Mouse (Mus musculus) right cerebral cortex, postnatal 25 days (tissue): Measurements from ENCODE around the gene Nav2.

ENCODE experiments used
- DNase-seq: peaks from one replicate; pipeline ENCODE4 v3.0.0; 2022

Gene Nav2

DNA sequence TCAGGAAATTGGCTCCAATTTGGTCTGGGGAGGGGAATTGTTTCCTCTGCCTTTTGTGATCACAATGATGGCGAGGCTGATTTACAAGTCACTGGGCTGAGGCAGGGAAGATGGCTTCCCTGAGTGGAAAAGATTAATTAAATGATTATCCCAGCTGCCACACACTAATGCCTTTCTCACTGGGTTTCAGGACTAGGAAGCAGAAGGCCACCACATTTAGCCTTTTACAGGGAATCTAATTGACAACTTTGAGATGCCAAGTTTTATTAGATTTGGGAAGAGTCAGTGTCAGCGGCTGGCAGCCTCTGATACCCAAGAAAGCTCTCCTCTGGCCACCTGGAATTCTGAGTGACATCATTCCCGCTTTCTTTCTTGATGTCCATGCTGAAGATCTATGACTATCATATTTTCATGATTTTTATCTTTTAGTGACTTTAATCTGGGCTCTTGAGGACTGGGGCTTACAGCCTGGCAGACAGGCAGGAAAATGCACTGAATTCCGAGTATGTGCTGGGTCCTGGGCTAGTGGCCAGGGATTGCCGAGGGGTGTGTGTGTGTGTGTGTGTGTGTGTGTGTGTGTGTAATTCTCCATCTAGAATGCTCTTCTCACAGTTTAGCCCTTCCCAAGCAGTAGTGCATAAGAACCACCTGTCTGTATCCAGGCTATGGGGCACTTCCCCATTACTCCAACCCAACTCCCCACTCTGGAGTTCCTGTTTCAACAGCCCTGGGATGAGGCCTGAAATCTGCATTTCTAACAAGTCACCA is 432.8 kb downstream of the Nav2 start:
- DNase-seq: no peak

DNA sequence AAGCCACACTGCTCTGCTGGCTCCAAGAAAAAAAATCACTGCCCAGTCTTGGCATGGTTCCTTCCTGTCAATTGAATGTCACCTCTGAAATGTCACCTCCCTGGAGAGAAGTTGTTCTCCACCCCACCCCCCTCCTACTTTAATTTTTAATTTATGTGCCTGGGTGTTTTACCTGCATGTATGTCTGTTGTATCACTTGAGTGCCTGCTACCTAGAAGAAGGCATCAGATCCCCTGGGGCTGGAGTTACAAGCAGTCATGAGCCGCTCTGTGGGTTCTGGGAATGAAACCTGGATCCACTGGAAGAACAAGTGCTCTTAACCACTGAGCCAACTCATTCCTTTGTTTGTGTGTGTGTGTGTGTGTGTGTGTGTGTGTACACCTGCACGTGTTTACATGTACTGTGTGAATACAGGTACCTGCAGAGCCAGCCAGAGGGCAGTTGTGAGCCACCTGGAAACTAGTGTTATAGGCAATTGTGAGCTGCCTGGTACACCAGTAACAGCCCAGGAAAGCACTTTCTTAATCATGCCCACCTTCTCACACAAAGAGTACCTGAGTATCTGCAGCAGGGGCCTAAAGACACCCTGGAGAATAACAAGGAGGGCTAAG is 433.5 kb downstream of the Nav2 start:
- no peak for DNase-seq

GRCm38 (mm10) chr7:49342556-49343080 is 434.1 kb downstream of the Nav2 start:
- DNase-seq: no peak

DNA sequence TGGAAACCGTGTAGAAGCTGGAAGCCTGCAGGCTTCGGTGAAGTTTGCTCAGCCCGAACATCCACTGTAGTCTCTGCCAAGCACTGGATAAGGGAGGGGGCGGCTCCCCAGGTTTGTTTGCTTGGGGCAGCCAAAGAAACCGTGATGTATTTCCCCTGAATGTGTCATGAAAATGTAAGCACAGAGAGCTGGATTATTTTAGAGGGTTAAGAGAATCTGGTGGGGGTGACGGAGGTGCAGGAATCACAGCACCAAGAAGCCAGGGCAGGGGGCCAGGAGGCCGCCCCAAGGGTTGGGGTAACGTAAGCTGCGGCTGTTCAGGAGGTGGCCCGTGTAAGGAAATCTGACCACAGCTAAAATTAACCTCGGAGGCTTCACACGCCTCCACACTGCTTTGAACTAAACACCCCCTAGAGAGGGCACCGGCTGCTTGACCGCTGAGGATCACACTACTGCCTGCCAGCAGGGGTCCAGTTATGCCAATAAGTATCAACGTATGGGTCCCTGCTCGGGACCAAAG is 434.6 kb downstream of the Nav2 start:
- DNase-seq: no peak

DNA sequence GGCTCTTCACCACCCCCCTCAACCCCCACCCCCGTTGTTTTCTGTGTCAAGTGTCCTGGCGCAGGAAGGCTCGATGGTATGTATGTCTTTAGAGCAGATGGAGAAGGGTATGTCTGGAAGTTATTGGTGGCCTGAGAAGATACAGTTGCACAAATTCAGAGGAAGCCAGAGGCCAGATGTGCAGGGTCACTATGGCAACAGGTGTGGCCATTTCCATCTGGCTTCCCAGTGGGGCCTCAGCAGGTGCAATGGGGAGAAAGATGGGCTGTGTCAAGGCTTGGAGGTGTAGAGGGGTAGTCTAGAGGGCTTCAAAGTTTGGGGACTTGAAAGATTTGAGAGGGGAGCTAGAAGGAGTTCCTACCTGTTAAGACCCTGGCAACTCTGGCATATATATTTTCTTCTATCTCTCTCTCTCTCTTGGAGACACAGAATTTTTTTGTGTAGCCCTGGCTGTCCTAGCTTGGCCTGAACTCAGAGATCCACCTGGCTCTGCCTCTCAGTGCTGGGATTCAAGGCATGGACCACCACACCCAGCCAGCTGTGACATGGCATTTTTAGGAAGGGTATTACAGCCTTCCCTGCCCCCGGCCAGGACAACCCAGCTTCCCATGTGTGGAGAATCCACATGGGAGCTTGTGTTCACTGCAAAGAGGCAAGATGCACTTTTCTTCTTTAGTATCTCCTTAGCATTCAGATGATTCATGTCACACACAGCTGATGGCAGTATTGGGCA is 435.4 kb downstream of the Nav2 start:
- no peak for DNase-seq

GRCm38 (mm10) chr7:49347338-49348272 is 439.1 kb downstream of the Nav2 start:
- no peak for DNase-seq

GRCm38 (mm10) chr7:49348636-49349035 is 440.1 kb downstream of the Nav2 start:
- DNase-seq: no peak

GRCm38 (mm10) chr7:49350321-49351007 is 441.9 kb downstream of the Nav2 start:
- no peak for DNase-seq

GRCm38 (mm10) chr7:49351596-49352258 is 443.2 kb downstream of the Nav2 start:
- DNase-seq: no peak

DNA sequence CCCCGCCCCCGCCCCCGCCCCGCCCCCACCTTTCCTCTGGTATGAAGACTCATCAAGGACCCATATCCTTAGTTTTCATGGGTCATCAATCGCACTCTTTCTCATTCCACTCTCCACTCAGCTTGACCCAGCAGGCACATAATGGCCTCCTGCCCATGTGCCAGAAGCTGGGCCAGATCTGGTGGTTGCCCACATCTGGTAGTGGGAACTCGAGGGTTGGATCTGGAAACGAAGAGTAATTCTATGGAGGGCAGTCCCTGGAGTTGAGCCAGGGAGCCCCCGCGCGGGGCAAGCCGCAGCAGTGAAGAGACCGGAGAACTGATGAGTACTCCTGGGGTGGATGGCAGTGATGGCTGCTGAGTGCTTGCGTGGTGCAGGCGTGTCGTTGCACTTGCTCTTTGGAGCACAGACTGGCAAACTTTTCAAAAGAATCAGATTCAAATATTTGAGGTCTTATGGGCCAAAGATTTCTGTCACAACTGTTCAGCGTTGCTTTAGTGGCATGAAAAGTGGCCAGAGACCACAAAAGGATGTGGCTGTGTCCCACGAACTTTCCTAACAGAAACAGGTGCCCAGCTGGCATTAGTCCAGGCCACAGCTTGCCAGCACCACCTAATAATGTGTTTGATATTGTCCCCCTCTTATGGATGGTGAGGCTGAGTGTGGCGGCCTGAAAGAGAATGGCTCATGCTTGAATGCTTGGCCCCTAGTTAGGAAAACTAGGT is 449.1 kb downstream of the Nav2 start:
- DNase-seq: no peak

DNA sequence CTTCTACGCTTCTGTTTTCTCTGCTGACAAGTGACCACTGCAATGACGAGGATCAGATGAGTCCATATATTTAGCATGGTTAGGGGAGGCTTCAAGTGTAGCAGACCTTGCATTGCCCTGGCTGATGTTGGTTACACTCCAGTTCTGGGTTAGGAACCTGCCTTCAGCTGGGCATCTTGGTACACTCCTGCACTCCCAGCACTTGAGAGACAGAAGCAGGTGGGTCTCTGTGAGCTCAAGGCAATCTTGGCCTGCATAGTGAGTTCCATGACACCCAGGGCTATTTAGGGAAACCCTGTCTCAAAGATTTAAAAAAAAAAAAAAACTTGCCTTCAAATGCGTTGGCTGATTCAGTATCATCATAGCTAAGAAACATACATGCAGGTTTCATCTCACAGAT is 450.6 kb downstream of the Nav2 start:
- no peak for DNase-seq

DNA sequence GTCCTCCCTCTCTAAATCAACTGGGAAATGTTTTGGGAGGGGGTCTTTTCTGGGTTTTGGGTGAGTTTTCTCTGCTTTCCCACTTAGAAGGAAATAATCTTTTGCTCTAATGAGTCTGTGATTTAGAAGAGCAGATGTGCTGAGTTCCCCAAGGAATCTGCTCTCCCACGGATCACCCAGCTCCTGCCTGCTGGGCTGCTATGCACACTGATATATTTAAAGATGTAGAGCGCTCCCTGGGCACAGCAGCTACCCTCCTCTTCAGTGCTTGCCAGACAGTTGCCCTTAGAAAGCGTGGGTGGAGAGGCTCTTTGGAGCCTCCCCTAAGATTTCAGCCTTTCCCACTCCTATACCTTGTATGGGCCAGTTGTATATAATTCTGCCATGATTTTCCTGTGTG is 452.1 kb downstream of the Nav2 start:
- DNase-seq: peak; percentile 46

DNA sequence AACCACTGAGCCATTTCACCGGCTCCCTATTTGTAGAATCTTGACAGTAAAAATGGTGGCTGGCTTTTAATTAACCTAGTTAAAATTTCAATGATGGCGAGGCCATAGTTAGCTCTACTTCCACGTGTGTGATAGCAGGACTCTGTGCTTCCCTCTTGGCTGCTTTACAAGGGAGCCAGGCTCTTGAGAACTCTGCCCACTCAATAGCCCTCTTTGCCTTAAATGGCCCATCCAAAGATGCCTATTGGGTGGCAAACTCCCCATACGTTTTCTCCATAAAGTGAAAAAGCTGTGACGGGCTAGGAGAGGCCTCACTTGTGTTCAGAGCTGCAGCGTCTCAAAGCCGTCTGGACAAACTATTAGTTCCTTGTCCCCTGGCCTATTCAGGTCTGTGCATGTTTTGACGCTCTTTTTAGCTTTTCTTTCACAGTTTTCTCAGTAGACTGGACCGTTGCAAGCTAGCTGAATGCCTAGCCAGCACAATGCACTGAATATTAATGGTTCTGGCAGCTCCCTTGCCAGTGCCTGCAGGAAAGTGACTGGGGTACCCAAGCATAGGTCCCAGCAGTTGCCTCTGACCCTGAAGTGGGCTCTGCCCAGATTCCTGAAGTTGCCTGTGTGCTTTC is 453.1 kb downstream of the Nav2 start:
- DNase-seq: no peak

DNA sequence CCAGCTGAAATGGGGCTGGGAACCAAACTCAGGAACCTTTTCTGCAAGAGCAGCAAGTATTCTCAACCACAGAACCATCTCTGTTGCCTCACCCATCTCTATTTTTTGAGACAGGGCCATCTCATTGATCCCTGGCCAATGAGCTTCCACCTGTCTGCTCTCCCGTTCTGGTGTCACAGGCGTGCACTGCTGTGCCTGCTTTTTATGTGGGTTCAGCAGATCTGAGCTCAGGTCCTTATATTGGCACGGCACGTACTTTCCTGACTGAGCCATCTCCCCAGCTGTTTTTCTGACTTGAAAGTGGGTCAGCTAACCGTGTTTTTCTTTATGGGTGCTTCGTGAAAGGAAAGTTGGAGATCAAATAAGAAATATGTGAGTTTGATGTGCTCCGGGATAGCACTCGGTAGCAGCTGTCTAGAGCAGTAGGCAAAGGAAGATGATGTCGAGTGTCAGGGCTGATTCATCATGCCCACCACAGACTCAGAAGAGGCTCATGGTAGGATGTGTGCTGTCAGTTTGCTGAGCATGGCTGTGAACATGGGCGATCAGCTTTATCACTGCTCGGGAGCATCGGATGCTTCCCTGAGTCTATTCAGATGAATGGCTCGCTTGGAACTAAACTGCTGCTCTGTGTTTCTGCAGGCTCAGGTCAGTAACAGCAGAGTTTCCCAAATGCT is 456.1 kb downstream of the Nav2 start:
- peak; percentile 42 for DNase-seq

- no peak for DNase-seq
Measured at GRCm38 (mm10) chr7:49368590-49368989, 460.1 kb downstream of the Nav2 start.

DNA sequence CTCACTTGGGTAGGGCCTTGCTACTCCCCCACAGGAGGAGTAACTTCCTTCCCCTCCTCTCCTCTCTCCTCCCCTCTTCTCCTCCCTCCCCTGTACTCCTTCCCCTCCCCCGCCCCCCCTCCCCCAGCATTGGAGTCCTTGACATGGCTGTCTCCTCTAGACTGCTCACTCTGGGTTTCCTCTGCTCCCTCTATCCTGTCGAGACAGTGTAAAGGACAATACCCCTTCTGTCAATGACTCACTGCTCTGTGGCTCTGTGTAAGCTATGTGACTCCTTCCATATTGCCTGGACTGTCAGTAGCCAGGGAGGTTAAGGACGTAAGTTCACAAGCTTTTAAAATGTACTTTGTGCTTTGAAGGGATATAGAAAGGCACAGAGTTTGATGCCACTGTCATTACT is 460.5 kb downstream of the Nav2 start:
- DNase-seq: no peak

DNA sequence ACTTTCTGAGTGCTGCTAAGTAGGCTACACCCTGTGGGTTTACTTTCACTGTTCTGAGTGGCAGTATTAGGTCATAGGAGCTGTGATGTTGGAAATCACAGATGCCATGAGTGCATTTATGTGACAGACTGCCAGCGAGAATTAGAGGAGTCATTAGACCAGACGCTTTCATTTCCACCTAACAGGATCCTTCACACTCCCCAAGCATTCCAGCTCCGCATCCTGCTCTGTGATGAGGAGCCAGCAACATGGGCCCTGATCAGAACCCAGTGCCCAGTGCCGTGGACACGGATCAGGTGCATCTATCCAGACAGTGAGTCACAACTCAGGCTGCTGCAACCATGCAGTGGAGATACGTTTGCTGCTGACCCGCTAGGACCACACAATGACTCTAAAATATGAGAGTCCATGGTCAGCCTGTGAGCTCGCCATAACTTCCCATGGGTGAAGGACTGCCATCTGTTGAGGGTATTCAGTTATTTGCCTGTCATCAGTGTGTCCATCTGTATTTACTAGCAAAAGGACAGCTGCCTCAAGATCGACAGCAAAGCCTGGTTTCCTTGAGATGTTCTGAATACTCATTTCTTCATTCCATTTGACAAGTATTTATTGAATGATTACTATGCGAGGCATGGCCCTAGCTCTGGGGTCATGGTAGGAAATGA is 461.4 kb downstream of the Nav2 start:
- DNase-seq: no peak

DNA sequence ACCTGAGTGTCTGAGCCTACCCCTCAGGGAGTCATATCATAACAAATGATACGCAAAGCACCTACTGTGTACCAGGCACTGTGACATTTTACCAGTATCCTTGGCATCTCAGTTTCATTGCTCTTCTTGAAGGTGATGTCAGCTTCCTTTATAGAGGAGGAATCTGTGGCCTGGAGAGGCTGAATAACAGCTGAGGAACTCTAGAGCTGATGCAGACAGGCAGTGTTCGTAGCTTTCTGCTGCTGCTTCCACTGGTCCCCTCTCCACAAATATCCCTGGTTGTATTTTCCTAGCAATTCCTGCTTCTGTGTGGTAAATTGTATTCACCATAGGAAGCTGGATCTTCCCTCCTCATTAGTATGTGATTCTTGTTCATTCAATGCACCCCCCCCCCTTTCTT is 462.8 kb downstream of the Nav2 start:
- DNase-seq: no peak

DNA sequence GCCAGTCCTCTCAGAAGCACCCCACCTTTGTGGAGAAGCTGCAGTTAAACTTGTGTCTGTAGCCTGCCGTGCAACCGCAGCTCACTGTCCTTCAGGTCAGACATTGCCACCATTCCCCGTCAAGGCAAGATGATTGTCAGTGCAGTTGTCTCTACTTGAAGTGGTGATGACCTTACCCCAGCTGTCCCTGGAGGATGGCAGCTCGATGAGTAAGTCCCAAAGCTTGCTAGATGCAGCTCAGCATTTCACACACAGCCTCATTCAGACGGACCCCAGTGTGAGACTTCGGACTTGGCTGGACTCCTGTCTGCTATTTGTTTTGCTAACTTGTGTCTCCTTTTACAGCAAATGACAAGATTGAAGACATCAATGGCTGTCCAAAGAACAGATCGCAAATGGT is 463.5 kb downstream of the Nav2 start:
- DNase-seq: no peak
